Comparison of ENCODE assay signal across 16 mouse cellular contexts in genomic region chr2:60843633-60844032, GRCm38 (mm10).
"Had no signal": no experiment of that assay in that cellular context is flagged by ENCODE, and none has a peak within 500 bp of the region (broad histone marks: within the 10 kb centered on the region; RNA-seq: fewer than 3 reads in every experiment).

No protein-coding gene starts in this region.

- H3K9ac ChIP-seq: liver, embryonic 12.5 days; liver, embryonic 14.5 days; midbrain, embryonic 13.5 days; midbrain, embryonic 15.5 days; neural tube, embryonic 13.5 days; neural tube, embryonic 15.5 days; stomach, embryonic 15.5 days had no signal

- H3K4me2 ChIP-seq: liver, embryonic 12.5 days; midbrain, embryonic 11.5 days; midbrain, embryonic 13.5 days; midbrain, embryonic 15.5 days; neural tube, embryonic 13.5 days; neural tube, embryonic 15.5 days; stomach, embryonic 15.5 days had no signal

- H3K9me3 ChIP-seq: liver, embryonic 12.5 days; megakaryocyte, embryonic 14.5 days; midbrain, embryonic 13.5 days; midbrain, embryonic 15.5 days; neural tube, embryonic 13.5 days; neural tube, embryonic 15.5 days; stomach, embryonic 15.5 days had no signal

- H3K36me3 ChIP-seq: midbrain, embryonic 13.5 days; midbrain, embryonic 15.5 days; neural tube, embryonic 13.5 days; neural tube, embryonic 15.5 days had no signal

- ATAC-seq: midbrain, embryonic 13.5 days; midbrain, embryonic 15.5 days had no signal

- H3K4me3 ChIP-seq: liver, embryonic 12.5 days; midbrain, embryonic 13.5 days; midbrain, embryonic 15.5 days; neural tube, embryonic 13.5 days; neural tube, embryonic 15.5 days; stomach, embryonic 15.5 days had no signal

- H3K27me3 ChIP-seq: liver, embryonic 12.5 days; megakaryocyte, embryonic 14.5 days; midbrain, embryonic 15.5 days; neural tube, embryonic 13.5 days; neural tube, embryonic 15.5 days; stomach, embryonic 15.5 days had no signal

- H3K27ac ChIP-seq: liver, embryonic 12.5 days; liver, embryonic 14.5 days; midbrain, embryonic 13.5 days; midbrain, embryonic 15.5 days; neural tube, embryonic 13.5 days; neural tube, embryonic 15.5 days; stomach, embryonic 15.5 days; stomach, postnatal 0 days had no signal

- DNase-seq: lung, adult 2 months; lung, postnatal 14 days; right cerebral cortex, postnatal 14 days; thymus, adult 2 months; thymus, postnatal 25 days; thymus, postnatal 4 days had no signal
